In the genomic region with DNA sequence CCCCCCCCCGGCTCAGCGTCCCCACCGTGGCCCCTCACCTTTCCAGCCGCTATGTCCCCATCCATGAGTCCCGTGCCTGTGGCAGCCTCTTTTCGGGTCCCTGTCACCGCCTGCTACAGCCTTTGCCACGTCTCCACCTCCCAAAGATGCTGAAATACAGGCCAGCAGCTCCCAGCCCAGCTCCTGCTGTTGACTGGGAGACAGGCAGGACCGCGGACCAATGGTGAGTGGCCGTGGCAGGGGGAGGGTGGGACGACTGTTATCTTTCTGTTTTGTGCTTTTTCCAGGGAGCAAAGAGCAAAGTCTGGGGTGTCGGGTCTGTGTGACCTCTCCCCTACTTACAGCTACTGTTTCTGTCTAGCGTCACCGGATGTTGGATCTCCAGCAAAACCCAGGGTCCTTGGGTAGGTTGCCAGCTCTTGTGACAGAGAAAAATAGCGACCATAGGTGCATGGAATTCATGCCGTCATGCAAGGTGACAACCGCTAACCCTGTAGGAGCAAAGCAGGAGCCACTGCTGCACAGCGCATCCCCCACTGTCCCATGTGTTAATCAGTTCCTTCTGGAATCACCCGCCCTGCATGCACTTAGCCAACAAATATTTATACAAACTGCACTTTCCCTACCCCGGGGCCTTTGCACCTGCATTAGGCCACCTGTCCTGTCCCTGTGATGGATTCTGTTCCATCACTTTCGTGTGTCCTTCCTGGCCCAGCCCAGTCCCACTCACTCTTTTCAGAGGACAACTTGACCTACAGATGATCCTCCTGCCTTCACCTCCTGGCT, we compare ENCODE assay signal across 10 mouse cellular contexts. TPM values are rescaled to one million over a fixed set of nuclear protein-coding genes. Genes with fewer than 3 reads are reported as not detected.
DNase-seq lines count a peak whose midpoint lies in the region; ATAC-seq and TF ChIP-seq lines count a peak whose summit lies in the region.
"Had no signal": no experiment of that assay in that cellular context is flagged by ENCODE, and none has a peak within 500 bp of the region (broad histone marks: within the 10 kb centered on the region; RNA-seq: fewer than 3 reads in every experiment).

No protein-coding gene starts in this region.

- no peak overlapping the region for H3K9ac ChIP-seq in stomach, postnatal 0 days (ENCODE audit: low read length)

- peak; percentile 33 to 67 for DNase-seq in cerebellum, postnatal 14 days
- no peak for DNase-seq in cerebellum, postnatal 25 days
- DNase-seq in right cerebral cortex, postnatal 14 days, result peak; percentile 44
- no peak for DNase-seq in right cerebral cortex, postnatal 25 days
- DNase-seq in kidney, postnatal 25 days, result peak; percentile 73 to 88
- DNase-seq in stomach, postnatal 0 days (ENCODE audit: low spot score), result peak; percentile 88
- no peak for DNase-seq in embryo, embryonic 10.5 days (ENCODE audit: low spot score)
- DNase-seq in thymus, postnatal 4 days, result no peak

- no peak for TF ChIP-seq EP300 in stomach, postnatal 0 days (optimal IDR thresholded peaks at IDR 0.05)

- H3K4me1 ChIP-seq in stomach, postnatal 0 days (replicated peaks; ENCODE audit: control insufficient read depth, insufficient read depth), result no peaks in the 10 kb centered on the region

- no peaks in the 10 kb centered on the region for H3K27me3 ChIP-seq in stomach, postnatal 0 days (ENCODE audit: control insufficient read depth, insufficient read depth, low read length)

- no peaks in the 10 kb centered on the region for H3K36me3 ChIP-seq in stomach, postnatal 0 days (ENCODE audit: control insufficient read depth, insufficient read depth, low read length)

- peak; percentile 85 for ATAC-seq in stomach, postnatal 0 days (ENCODE audit: low FRiP score, low TSS enrichment)
- ATAC-seq: midbrain, embryonic 16.5 days had no signal

- no peak overlapping the region for H3K4me2 ChIP-seq in stomach, postnatal 0 days (replicated peaks; ENCODE audit: low read depth)

- no peak overlapping the region for H3K27ac ChIP-seq in stomach, postnatal 0 days (replicated peaks)
- H3K27ac ChIP-seq: kidney, postnatal 0 days had no signal

- WGBS in stomach, postnatal 0 days, result 45% methylated on average over 22 of the region's 22 CpGs

- TF ChIP-seq CTCF in stomach, postnatal 0 days (IDR thresholded peaks at IDR 0.05; ENCODE audit: low read depth), result no peak

- no peak overlapping the region for H3K4me3 ChIP-seq in stomach, postnatal 0 days (ENCODE audit: low read depth, low read length)

- no peaks in the 10 kb centered on the region for H3K9me3 ChIP-seq in stomach, postnatal 0 days (ENCODE audit: control insufficient read depth, low read length)

RNA-seq across cellular contexts. Expression of a gene that starts 6.0 kb away (rescaled TPM):
- 9.3 and 10.4 TPM in 2 replicates for polyA plus RNA-seq in stomach, postnatal 0 days (2015; fragmentation: Nextera tagmentation; extraction: Ambion mirVana)

RNA-seq across cellular contexts. Expression of a gene that starts 13.1 kb away (rescaled TPM):
- 135 and 142 TPM in 2 replicates for polyA plus RNA-seq in stomach, postnatal 0 days (2015; fragmentation: Nextera tagmentation; extraction: Ambion mirVana)

RNA-seq across cellular contexts. Expression of a gene that starts 22.8 kb away (rescaled TPM):
- polyA plus RNA-seq in stomach, postnatal 0 days (2015; fragmentation: Nextera tagmentation; extraction: Ambion mirVana), result 77.2 and 83.8 TPM in 2 replicates

RNA-seq across cellular contexts. Expression of a gene that starts 32.7 kb away (rescaled TPM):
- polyA plus RNA-seq in stomach, postnatal 0 days (2015; fragmentation: Nextera tagmentation; extraction: Ambion mirVana), result 93.7 and 98.7 TPM in 2 replicates

RNA-seq across cellular contexts. Expression of a gene that starts 42.4 kb away (rescaled TPM):
- 87.5 and 94.1 TPM in 2 replicates for polyA plus RNA-seq in stomach, postnatal 0 days (2015; fragmentation: Nextera tagmentation; extraction: Ambion mirVana)

Comparison
In these comparisons a context has a peak if more than half of its experiments do, and no peak if none do; other contexts are left out.
1. DNase-seq: peak in cerebellum, postnatal 14 days (2 of 2), right cerebral cortex, postnatal 14 days (single experiment), kidney, postnatal 25 days (2 of 2) and stomach, postnatal 0 days (single experiment); none in cerebellum, postnatal 25 days (0 of 2), right cerebral cortex, postnatal 25 days (single experiment), embryo, embryonic 10.5 days (single experiment) and thymus, postnatal 4 days (single experiment).